Mouse (Mus musculus) embryonic fibroblast, embryonic 13.5 days (primary cell): ENCODE data around the gene Mptx2.

Experiments used
- CTCF ChIP-seq: IDR thresholded peaks from 2 replicates; pipeline ENCODE4 v1.5.1; 2011; ENCODE audit warnings: mild to moderate bottlenecking, control low read depth, low read length, moderate library complexity, borderline replicate concordance; ENCODE audit not compliant: insufficient read depth
- POLR2A ChIP-seq: IDR thresholded peaks from 2 replicates; pipeline ENCODE4 v1.6.1; 2011; ENCODE audit warnings: low read depth, mild to moderate bottlenecking, control low read depth, low read length, moderate library complexity

GRCm38 (mm10) chr1:173322249-173322627 lies 44.7 kb upstream of the Mptx2 start:
- TF ChIP-seq CTCF, result no peak
- TF ChIP-seq POLR2A, result no peak
